In genomic region chr2:41264228-41264587, GRCm38 (mm10) we compare ENCODE assay signal across 10 mouse cellular contexts.
A peak's percentile ranks its signal among the peaks of the same experiment; 100 is the strongest.
DNase-seq lines count a peak whose midpoint lies in the region; ATAC-seq and TF ChIP-seq lines count a peak whose summit lies in the region.
"Had no signal": no experiment of that assay in that cellular context is flagged by ENCODE, and none has a peak within 500 bp of the region (broad histone marks: within the 10 kb centered on the region; RNA-seq: fewer than 3 reads in every experiment).

No protein-coding gene starts in this region.

- no peak overlapping the region for H3K4me3 ChIP-seq in embryonic facial prominence, embryonic 10.5 days
- H3K4me3 ChIP-seq in hindbrain, embryonic 16.5 days (ENCODE audit: low read length): no peak overlapping the region
- no peak overlapping the region for H3K4me3 ChIP-seq in midbrain, embryonic 16.5 days (ENCODE audit: low read depth, low read length)
- no peak overlapping the region for H3K4me3 ChIP-seq in heart, adult 2 months
- H3K4me3 ChIP-seq: heart, embryonic 15.5 days had no signal

- H3K9me3 ChIP-seq in embryonic facial prominence, embryonic 10.5 days: no peaks in the 10 kb centered on the region
- no peaks in the 10 kb centered on the region for H3K9me3 ChIP-seq in hindbrain, embryonic 16.5 days (ENCODE audit: control insufficient read depth, low read length)
- no peaks in the 10 kb centered on the region for H3K9me3 ChIP-seq in midbrain, embryonic 16.5 days (replicated peaks; ENCODE audit: control insufficient read depth, low read length, poor library complexity, severe bottlenecking)
- H3K9me3 ChIP-seq: heart, embryonic 15.5 days had no signal

- no peak for TF ChIP-seq EP300 in heart, adult 2 months (IDR thresholded peaks at IDR 0.05; ENCODE audit: insufficient read depth, low read depth, low read length)

- peak; percentile 36 for DNase-seq in embryo, embryonic 10 days (ENCODE audit: low spot score)
- peak; percentile 34 for DNase-seq in embryonic facial prominence, embryonic 10.5 days (ENCODE audit: low spot score)
- no peak for DNase-seq in heart, adult 2 months
- DNase-seq in heart, postnatal 4 days: no peak
- DNase-seq in frontal cortex, postnatal 25 days (ENCODE audit: low spot score in 2 of 2): no peak

- no peak for TF ChIP-seq CTCF in heart, adult 2 months (IDR thresholded peaks at IDR 0.05)

- no peak for TF ChIP-seq POLR2A in heart, adult 2 months (IDR thresholded peaks at IDR 0.05; ENCODE audit: insufficient read depth, low read depth, low read length)

- no peaks in the 10 kb centered on the region for H3K4me1 ChIP-seq in embryonic facial prominence, embryonic 10.5 days
- no peaks in the 10 kb centered on the region for H3K4me1 ChIP-seq in hindbrain, embryonic 16.5 days (ENCODE audit: control insufficient read depth, insufficient read depth, low read depth, low read length)
- H3K4me1 ChIP-seq in midbrain, embryonic 16.5 days (ENCODE audit: control insufficient read depth, insufficient read depth, low read length): 0 out of 2 replicates have a peak, but pooled peaks cover 3% of the 10 kb centered on the region
- H3K4me1 ChIP-seq in heart, adult 2 months (ENCODE audit: control insufficient read depth, insufficient read depth, low read length): no peaks in the 10 kb centered on the region
- H3K4me1 ChIP-seq: heart, embryonic 15.5 days had no signal

- 0 out of 2 replicates have a peak, but pooled peaks have one; percentile 73 for ATAC-seq in hindbrain, embryonic 16.5 days
- peak; percentile 87 for ATAC-seq in midbrain, embryonic 16.5 days
- ATAC-seq: intestine, postnatal 0 days had no signal

- WGBS in embryonic facial prominence, embryonic 10.5 days: 38% methylated on average over 8 of the region's 8 CpGs
- WGBS in hindbrain, embryonic 16.5 days: 47% methylated on average over 8 of the region's 8 CpGs
- WGBS in midbrain, embryonic 16.5 days: 21% methylated on average over 8 of the region's 8 CpGs
- 48% methylated on average over 8 of the region's 8 CpGs for WGBS in heart, adult 2 months

- no peaks in the 10 kb centered on the region for H3K36me3 ChIP-seq in embryonic facial prominence, embryonic 10.5 days (replicated peaks)
- no peaks in the 10 kb centered on the region for H3K36me3 ChIP-seq in hindbrain, embryonic 16.5 days (ENCODE audit: control insufficient read depth, insufficient read depth, low read length)
- H3K36me3 ChIP-seq in midbrain, embryonic 16.5 days (ENCODE audit: control insufficient read depth, insufficient read depth, low read length): no peaks in the 10 kb centered on the region
- H3K36me3 ChIP-seq in heart, adult 2 months (ENCODE audit: control insufficient read depth, insufficient read depth, low read length): no peaks in the 10 kb centered on the region
- H3K36me3 ChIP-seq: heart, embryonic 15.5 days had no signal

- H3K27me3 ChIP-seq in embryonic facial prominence, embryonic 10.5 days (replicated peaks; ENCODE audit: low read depth, poor library complexity, severe bottlenecking): no peaks in the 10 kb centered on the region
- H3K27me3 ChIP-seq in hindbrain, embryonic 16.5 days (replicated peaks; ENCODE audit: control insufficient read depth, insufficient read depth, low read length): no peaks in the 10 kb centered on the region
- H3K27me3 ChIP-seq in midbrain, embryonic 16.5 days (ENCODE audit: control insufficient read depth, insufficient read depth, low read depth, low read length): no peaks in the 10 kb centered on the region
- H3K27me3 ChIP-seq in heart, adult 2 months (ENCODE audit: control insufficient read depth, insufficient read depth, low read length): no peaks in the 10 kb centered on the region
- H3K27me3 ChIP-seq: heart, embryonic 15.5 days had no signal

- H3K9ac ChIP-seq in hindbrain, embryonic 16.5 days (ENCODE audit: low read depth, low read length): no peak overlapping the region
- H3K9ac ChIP-seq in midbrain, embryonic 16.5 days (ENCODE audit: low read depth, low read length): no peak overlapping the region
- H3K9ac ChIP-seq in heart, adult 2 months (ENCODE audit: low read depth, low read length): no peak overlapping the region
- H3K9ac ChIP-seq: heart, embryonic 15.5 days; liver, embryonic 14.5 days had no signal

- peak overlapping the region; percentile 19; the same call in 1 of the 2 replicates for H3K27ac ChIP-seq in embryonic facial prominence, embryonic 10.5 days (replicated peaks)
- no peak overlapping the region for H3K27ac ChIP-seq in hindbrain, embryonic 16.5 days (ENCODE audit: low read depth, low read length)
- H3K27ac ChIP-seq in midbrain, embryonic 16.5 days (ENCODE audit: low read length): peak overlapping the region; percentile 57; the same call in 1 of the 2 replicates
- no peak overlapping the region for H3K27ac ChIP-seq in heart, adult 2 months
- H3K27ac ChIP-seq: heart, embryonic 15.5 days; liver, embryonic 14.5 days had no signal

- no peak overlapping the region for H3K4me2 ChIP-seq in hindbrain, embryonic 16.5 days (ENCODE audit: low read length)
- H3K4me2 ChIP-seq in midbrain, embryonic 16.5 days (ENCODE audit: low read length): no peak overlapping the region
- H3K4me2 ChIP-seq: heart, embryonic 15.5 days had no signal

- intact Hi-C loops in heart, adult 2 months (cut with DNase I): no loop called here

- H3K79me2 ChIP-seq in heart, adult 2 months (replicated peaks; ENCODE audit: control insufficient read depth, insufficient read depth, low read length): no peaks in the 10 kb centered on the region

Comparison
In these comparisons a context has a peak if more than half of its experiments do, and no peak if none do; other contexts are left out.
1. DNase-seq: peak in embryo, embryonic 10 days (single experiment) and embryonic facial prominence, embryonic 10.5 days (single experiment); none in heart, adult 2 months (0 of 2), heart, postnatal 4 days (single experiment) and frontal cortex, postnatal 25 days (0 of 2).
2. H3K27ac ChIP-seq: peak in embryonic facial prominence, embryonic 10.5 days (single experiment) and midbrain, embryonic 16.5 days (single experiment); none in hindbrain, embryonic 16.5 days (single experiment) and heart, adult 2 months (single experiment).